Mouse (Mus musculus) brain, embryonic 14.5 days (tissue): ENCODE data around the gene Gm20503.

Experiments
- CTCF ChIP-seq: fragments of 200-500 bp; IDR thresholded peaks from 2 replicates; pipeline ENCODE4 v1.5.1; 2012; ENCODE audit warnings: inconsistent platforms, mild to moderate bottlenecking, moderate library complexity, borderline replicate concordance; ENCODE audit not compliant: insufficient read depth, insufficient read length; ENCODE audit errors: extremely low read depth
- POLR2A ChIP-seq: fragments of 200-500 bp; IDR thresholded peaks from 2 replicates; pipeline ENCODE4 v1.6.1; 2012; ENCODE audit warnings: mild to moderate bottlenecking, inconsistent platforms, borderline replicate concordance; ENCODE audit not compliant: poor library complexity, insufficient read depth, insufficient read length, severe bottlenecking; ENCODE audit errors: extremely low read depth

DNA sequence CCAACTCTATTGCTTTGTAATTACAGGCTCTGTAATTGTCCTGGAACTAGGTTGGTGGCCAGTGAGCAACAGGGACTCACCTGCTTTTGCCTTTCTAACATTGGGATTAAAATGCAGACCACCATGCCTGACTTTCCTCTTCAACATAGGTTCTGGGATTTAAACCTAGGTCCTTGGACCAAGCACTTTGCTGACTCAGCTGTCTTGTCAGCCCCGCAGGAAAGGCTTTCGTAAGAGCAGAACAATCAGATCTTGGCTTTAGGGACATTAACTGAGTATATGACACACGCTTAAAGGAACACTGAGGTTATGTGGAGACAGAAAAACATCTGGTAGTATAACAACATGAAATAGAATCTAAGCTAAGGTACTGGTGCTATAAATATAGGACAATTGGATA is 54.9 kb downstream of the Gm20503 start:
- TF ChIP-seq POLR2A (no peak), CTCF (no peak)
